Mouse (Mus musculus) bone marrow macrophage, adult 2 months (primary cell): ENCODE data around the gene Mphosph10.

Experiments
- CTCF ChIP-seq: IDR thresholded peaks from 2 replicates; pipeline ENCODE4 v1.5.1; 2012; ENCODE audit warnings: low read depth, mild to moderate bottlenecking, low read length, moderate library complexity
- POLR2A ChIP-seq: IDR thresholded peaks from 2 replicates; pipeline ENCODE4 v1.6.1; 2012; ENCODE audit warnings: mild to moderate bottlenecking, low read depth, low read length, borderline replicate concordance

DNA sequence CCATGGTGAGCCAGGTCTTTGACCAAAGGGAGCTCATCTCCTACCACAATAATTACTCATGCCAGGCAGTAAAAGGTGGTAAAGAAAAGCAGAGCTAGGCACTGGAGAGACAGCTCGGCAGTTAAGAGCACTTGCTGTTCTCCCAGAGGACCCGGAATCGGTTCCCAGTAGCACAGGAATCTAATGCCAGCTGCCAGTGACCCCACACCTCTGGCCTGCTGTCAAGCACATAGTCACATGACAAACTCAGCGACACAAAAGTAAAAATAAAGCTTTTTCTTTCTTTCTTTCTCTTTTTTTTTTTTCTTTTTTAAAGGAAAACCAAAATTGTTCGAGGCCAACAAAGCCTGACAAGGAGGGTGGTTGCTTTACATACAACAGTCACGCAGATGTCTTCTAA lies 22.2 kb downstream of the Mphosph10 start:
- TF ChIP-seq CTCF (no peak), POLR2A (no peak)
